Mouse (Mus musculus) heart, postnatal 0 days (tissue): ENCODE measurements around the gene Fam25c.

ENCODE experiments used
- CTCF ChIP-seq: IDR thresholded peaks from 2 replicates; pipeline ENCODE4 v1.5.1; 2016; ENCODE audit warnings: antibody characterized with exemption, control low read depth, low read depth
- EP300 ChIP-seq: IDR thresholded peaks from 2 replicates; pipeline ENCODE4 v1.6.1; 2016; ENCODE audit warnings: antibody characterized with exemption, low read depth

DNA sequence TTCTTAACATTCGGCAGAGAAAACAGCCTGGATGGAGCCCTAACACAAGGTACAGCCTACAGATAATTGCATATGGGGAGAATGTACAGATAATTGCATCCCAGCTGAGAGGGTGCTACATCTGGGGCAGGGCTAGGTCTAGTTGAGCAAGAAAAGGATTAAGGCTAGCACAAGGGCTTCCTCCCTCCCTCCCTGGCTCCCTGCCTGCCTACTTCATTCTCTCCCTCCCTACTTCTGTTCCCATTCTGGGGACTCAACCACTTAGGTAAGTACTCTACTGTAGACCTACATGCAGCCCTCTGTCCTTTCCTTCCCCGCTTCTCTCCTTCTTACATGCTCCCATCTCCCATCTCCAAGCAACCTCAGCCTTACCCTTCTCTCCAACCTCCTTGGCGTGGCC, 1.9 kb downstream of the Fam25c start:
- TF ChIP-seq CTCF: no peak
- TF ChIP-seq EP300: no peak
